26 mouse cellular contexts compared by ENCODE assay signal in genomic region chrX:43151561-43151960, GRCm38 (mm10).
A peak's percentile ranks its signal among the peaks of the same experiment; 100 is the strongest.
DNase-seq lines count a peak whose midpoint lies in the region; ATAC-seq and TF ChIP-seq lines count a peak whose summit lies in the region.
"Had no signal": no experiment of that assay in that cellular context is flagged by ENCODE, and none has a peak within 500 bp of the region (broad histone marks: within the 10 kb centered on the region; RNA-seq: fewer than 3 reads in every experiment).

No protein-coding gene starts in this region.

- no peaks in the 10 kb centered on the region for H3K4me1 ChIP-seq in forebrain, postnatal 0 days (ENCODE audit: insufficient read depth)
- no peaks in the 10 kb centered on the region for H3K4me1 ChIP-seq in forebrain, embryonic 16.5 days (replicated peaks; ENCODE audit: control insufficient read depth, insufficient read depth, low read length)
- H3K4me1 ChIP-seq in intestine, embryonic 16.5 days (ENCODE audit: control insufficient read depth, insufficient read depth, low read length), result no peaks in the 10 kb centered on the region
- H3K4me1 ChIP-seq: embryonic facial prominence, embryonic 10.5 days; embryonic facial prominence, embryonic 13.5 days; heart, embryonic 10.5 days; heart, embryonic 13.5 days had no signal

- no peak overlapping the region for H3K4me2 ChIP-seq in forebrain, postnatal 0 days (ENCODE audit: low read depth)
- no peak overlapping the region for H3K4me2 ChIP-seq in forebrain, embryonic 16.5 days (ENCODE audit: low read length)
- H3K4me2 ChIP-seq in intestine, embryonic 16.5 days (ENCODE audit: low read depth, low read length), result no peak overlapping the region
- H3K4me2 ChIP-seq: embryonic facial prominence, embryonic 13.5 days; heart, embryonic 13.5 days; hindbrain, embryonic 14.5 days had no signal

- no peak for TF ChIP-seq CTCF in forebrain, postnatal 0 days (IDR thresholded peaks at IDR 0.05; ENCODE audit: low read depth)

- H3K27me3 ChIP-seq in forebrain, postnatal 0 days (ENCODE audit: insufficient read depth, low read length), result no peaks in the 10 kb centered on the region
- no peaks in the 10 kb centered on the region for H3K27me3 ChIP-seq in forebrain, embryonic 16.5 days (replicated peaks; ENCODE audit: control insufficient read depth, insufficient read depth, low read length)
- no peaks in the 10 kb centered on the region for H3K27me3 ChIP-seq in intestine, embryonic 16.5 days (replicated peaks; ENCODE audit: control insufficient read depth, insufficient read depth, low read length)
- H3K27me3 ChIP-seq: embryonic facial prominence, embryonic 13.5 days; heart, embryonic 13.5 days had no signal

- H3K4me3 ChIP-seq in forebrain, postnatal 0 days (ENCODE audit: low read depth, low read length), result no peak overlapping the region
- H3K4me3 ChIP-seq in forebrain, embryonic 16.5 days (replicated peaks; ENCODE audit: low read length), result no peak overlapping the region
- H3K4me3 ChIP-seq in intestine, embryonic 16.5 days (ENCODE audit: low read length), result no peak overlapping the region
- H3K4me3 ChIP-seq: embryonic facial prominence, embryonic 10.5 days; embryonic facial prominence, embryonic 13.5 days; erythroblast, embryonic 14.5 days; heart, adult 2 months; heart, embryonic 10.5 days; heart, embryonic 13.5 days had no signal

- 69% methylated on average over 3 of the region's 3 CpGs for WGBS in forebrain, postnatal 0 days
- WGBS in forebrain, embryonic 16.5 days, result 71% methylated on average over 3 of the region's 3 CpGs
- 74% methylated on average over 3 of the region's 3 CpGs for WGBS in intestine, embryonic 16.5 days

- peak; percentile 15 for DNase-seq in cerebellum, adult 11-12 months
- peak; percentile 16 to 32 for DNase-seq in cerebellum, postnatal 10 days
- no peak for DNase-seq in cerebellum, adult 8-10 months
- DNase-seq in forebrain, postnatal 0 days, result peak; percentile 5
- peak; percentile 11 to 45 for DNase-seq in cerebellum, postnatal 14 days
- DNase-seq: adrenal gland, adult 8-10 months; adrenal gland, postnatal 25 days; embryo, embryonic 11 days; gastrocnemius, postnatal 25 days; heart, adult 2 months; heart, postnatal 14 days; heart, postnatal 4 days; kidney, adult 2 months had no signal

- H3K9me3 ChIP-seq in forebrain, postnatal 0 days (ENCODE audit: low read length), result no peaks in the 10 kb centered on the region
- no peaks in the 10 kb centered on the region for H3K9me3 ChIP-seq in forebrain, embryonic 16.5 days (ENCODE audit: control insufficient read depth, low read length)
- no peaks in the 10 kb centered on the region for H3K9me3 ChIP-seq in intestine, embryonic 16.5 days (ENCODE audit: control insufficient read depth, low read length)
- H3K9me3 ChIP-seq: embryonic facial prominence, embryonic 10.5 days; embryonic facial prominence, embryonic 13.5 days; heart, embryonic 10.5 days; heart, embryonic 13.5 days had no signal

- no peak overlapping the region for H3K9ac ChIP-seq in forebrain, postnatal 0 days
- H3K9ac ChIP-seq in forebrain, embryonic 16.5 days (replicated peaks; ENCODE audit: low read depth, low read length), result no peak overlapping the region
- no peak overlapping the region for H3K9ac ChIP-seq in intestine, embryonic 16.5 days (ENCODE audit: low read depth, low read length)
- H3K9ac ChIP-seq: embryonic facial prominence, embryonic 13.5 days; heart, embryonic 13.5 days; hindbrain, embryonic 14.5 days had no signal

- H3K36me3 ChIP-seq in forebrain, postnatal 0 days (ENCODE audit: insufficient read depth), result no peaks in the 10 kb centered on the region
- H3K36me3 ChIP-seq in forebrain, embryonic 16.5 days (ENCODE audit: control insufficient read depth, insufficient read depth), result no peaks in the 10 kb centered on the region
- H3K36me3 ChIP-seq in intestine, embryonic 16.5 days (ENCODE audit: control insufficient read depth, insufficient read depth, low read length), result no peaks in the 10 kb centered on the region
- H3K36me3 ChIP-seq: embryonic facial prominence, embryonic 10.5 days; embryonic facial prominence, embryonic 13.5 days; heart, embryonic 10.5 days; heart, embryonic 13.5 days had no signal

- ATAC-seq in cerebellum, adult (ENCODE audit: insufficient number of reproducible peaks, low FRiP score, low TSS enrichment), result no peak
- ATAC-seq in forebrain, postnatal 0 days, result no peak
- ATAC-seq in forebrain, embryonic 16.5 days, result no peak
- no peak for ATAC-seq in intestine, embryonic 16.5 days
- ATAC-seq: activated CD4-positive, CD25-positive, alpha-beta regulatory T cell, adult 4 months; hindbrain, postnatal 0 days; inflammation-experienced regulatory T-cells, adult 6 months; intestine, postnatal 0 days had no signal

- H3K27ac ChIP-seq in forebrain, postnatal 0 days (ENCODE audit: low read depth, low read length), result no peak overlapping the region
- H3K27ac ChIP-seq in forebrain, embryonic 16.5 days (ENCODE audit: low read length), result no peak overlapping the region
- no peak overlapping the region for H3K27ac ChIP-seq in intestine, embryonic 16.5 days (ENCODE audit: low read length)
- H3K27ac ChIP-seq: embryonic facial prominence, embryonic 10.5 days; embryonic facial prominence, embryonic 13.5 days; heart, adult 2 months; heart, embryonic 10.5 days; heart, embryonic 13.5 days; hindbrain, embryonic 14.5 days; hindbrain, postnatal 0 days had no signal
